Mouse (Mus musculus) heart, adult 9 months (tissue): ENCODE data around the gene Anxa11.
"Not testable (repeated sequence)": the region's sequence is repeated elsewhere in the genome, so short reads cannot be mapped to it uniquely, and the experiment has no call there.

Source experiments
- DNase-seq, 2 experiments: peaks; one replicate each; pipeline ENCODE4 v3.0.0; 2022; ENCODE audit warnings: low spot score in 2 of 2

Gene Anxa11

DNA sequence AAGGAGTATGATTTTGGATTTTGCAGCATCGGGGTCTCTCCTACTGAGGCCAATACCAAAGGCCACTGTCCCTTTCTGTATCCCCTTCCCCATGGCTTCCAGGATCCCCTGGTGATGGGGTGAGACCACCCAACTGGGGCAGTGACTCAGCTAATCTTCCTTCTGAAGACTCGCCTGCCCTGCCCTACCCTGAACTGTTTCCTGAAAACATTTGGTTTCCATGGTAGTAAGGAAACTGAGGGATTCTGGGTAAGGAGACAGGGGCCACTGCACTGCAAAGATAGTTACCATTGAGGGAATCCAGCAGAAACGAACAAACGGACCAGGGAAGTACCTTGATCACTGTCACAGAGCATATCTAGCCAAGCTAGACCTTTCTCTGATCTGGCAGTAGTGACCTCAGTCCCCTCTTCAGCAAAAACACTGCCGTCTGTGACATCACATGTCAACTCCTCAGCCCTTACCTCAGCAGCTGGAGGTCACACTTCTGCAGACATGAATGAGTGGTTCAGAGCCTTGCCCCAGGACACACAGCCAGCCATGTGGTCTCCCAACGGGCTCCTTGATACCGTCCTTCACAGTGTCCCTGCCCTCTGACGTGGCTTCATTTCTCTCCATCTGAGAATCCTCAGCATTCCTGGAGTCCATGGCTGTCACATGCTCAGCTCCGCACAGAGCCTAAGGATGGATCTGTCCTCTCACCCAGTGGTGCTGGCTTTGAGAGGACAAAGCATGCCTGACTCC, 27.4 kb downstream of the Anxa11 start:
- DNase-seq: peak in 1 of 2 experiments; percentile 42

DNA sequence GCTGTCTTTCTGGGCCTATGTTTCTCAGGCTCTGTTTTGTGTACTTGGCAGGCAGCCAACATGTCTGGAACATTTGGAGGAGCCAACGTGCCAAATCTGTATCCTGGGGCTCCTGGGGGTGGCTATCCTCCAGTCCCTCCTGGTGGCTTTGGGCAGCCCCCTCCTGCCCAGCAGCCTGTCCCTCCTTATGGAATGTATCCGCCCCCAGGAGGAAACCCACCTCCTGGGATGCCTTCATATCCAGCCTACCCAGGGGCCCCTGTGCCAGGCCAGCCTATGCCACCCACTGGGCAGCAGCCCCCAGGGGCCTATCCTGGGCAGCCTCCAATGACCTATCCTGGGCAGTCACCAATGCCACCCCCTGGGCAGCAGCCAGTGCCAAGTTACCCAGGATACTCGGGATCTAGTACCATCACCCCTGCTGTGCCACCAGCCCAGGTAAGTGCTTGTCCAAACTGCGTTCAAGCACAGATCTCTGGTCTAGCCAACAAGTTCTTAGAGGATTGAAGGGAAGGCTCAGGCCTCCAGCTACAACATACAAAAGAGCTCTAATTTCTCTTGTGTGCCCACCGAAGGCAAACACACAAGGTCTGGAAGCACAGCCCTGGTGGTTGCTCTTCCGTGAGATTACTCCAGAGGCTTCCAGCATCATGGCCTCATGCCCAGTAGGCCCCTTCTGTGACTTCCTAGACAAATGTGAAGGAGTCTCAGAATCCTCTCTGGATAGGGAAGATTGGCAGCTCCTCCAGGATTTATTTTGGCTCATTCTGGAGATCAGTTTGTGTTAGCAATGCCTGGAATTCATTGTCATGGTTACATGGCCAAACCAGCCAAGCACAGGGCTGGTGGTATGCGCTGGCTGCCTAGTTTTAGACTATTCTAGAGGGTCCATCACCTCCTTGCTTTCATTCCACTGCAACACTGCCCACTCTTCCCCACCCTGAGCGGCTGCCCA, 30.8 kb downstream of the Anxa11 start:
- DNase-seq: peak in 1 of 2 experiments; percentile 63

DNA sequence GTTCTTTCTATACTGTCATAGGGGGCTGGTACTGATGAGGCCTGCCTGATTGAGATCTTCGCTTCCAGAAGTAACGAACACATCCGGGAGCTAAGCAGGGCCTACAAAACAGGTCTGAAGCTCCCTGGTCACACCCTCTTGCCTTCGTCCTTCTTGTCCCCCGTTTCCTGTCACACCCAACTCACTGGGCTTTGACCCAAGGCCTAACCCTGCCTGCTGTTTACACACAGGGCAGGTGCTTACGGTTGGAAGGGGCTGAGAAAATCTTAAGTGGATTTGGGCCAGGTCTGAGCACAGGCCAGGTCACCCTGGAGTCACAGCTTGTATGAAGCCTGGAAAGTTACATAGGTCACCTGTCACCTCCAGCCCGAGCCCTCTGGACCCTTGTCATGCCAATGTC, 34.7 kb downstream of the Anxa11 start:
- not testable (repeated sequence) for DNase-seq

DNA sequence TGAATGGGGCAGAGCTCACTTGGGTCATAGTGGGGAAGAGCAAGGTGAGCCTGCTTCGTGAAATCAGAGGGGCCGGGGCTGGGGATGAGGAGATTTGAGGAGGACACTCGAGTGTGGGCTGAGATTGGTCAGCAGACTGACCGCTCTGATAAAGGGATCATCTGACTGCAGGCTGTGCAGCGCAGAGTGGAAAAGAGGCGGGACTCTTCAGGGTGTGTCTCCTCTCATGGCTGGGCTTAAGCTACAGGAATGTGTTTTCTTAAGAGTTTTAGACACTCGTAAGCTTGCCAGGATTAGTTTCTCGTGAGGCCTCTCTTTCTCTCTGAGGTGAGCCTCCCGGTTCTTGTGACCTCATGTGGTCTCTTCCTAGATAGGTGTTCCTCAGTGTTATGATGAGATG, 39.8 kb downstream of the Anxa11 start:
- not testable (repeated sequence) for DNase-seq

DNA sequence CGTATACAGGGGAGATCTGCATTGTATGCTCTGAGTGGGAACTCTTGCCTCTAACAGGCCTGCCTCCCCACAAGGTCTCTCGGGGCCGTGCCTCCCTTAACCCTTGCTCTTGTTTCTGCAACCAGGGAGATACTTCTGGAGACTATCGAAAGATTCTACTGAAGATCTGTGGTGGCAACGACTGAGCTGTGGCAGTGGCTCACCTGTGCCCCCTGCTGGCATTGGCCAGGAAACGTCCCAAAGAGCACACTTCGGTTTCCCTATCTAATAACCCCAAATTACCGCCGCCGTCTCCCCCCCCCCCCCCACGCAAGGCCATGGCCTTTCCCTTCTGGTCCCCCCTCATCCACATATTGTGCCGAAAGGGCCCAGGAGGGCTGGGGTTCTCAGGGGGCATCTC, 43.9 kb downstream of the Anxa11 start:
- DNase-seq: not testable (repeated sequence)

DNA sequence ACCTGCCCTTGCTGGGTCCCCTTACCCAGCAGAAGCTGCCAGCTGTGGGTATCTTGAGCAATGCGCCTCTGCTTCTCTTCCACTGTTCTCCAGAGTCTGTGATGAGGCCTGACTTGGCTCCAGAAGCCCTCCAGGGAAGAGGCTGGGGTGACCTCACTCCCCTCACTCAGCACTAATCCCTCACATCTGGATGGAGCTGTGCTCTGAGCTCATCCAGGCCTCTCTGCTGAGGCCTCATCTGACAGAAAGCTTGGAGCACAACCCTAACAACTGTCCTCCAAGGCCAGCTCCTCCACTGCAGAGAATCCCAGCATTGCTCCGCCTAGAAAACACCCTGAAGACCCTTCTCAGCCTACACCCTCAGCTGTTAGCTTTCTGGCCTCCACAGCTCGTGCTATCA, 52.6 kb downstream of the Anxa11 start:
- DNase-seq: not testable (repeated sequence)

DNA sequence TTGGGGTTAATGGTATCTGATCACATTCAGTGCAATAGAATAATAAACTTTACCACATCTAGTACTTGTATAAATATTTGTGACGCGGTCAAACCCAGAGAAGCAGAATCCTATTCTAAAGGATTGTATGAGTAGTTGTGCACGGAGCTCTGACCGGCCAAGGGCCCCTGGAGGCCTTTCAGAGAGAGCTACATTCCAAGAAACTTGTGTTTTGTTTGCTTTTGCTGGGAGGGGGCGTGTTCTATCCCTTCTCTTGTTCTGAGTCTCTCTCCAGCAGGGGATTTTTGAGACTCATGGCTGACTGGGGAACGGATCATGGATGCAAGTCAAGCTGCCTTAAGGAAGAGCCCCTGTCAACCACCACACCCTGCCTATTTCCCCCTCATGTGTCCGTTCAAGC, 53.7 kb downstream of the Anxa11 start:
- not testable (repeated sequence) for DNase-seq

DNA sequence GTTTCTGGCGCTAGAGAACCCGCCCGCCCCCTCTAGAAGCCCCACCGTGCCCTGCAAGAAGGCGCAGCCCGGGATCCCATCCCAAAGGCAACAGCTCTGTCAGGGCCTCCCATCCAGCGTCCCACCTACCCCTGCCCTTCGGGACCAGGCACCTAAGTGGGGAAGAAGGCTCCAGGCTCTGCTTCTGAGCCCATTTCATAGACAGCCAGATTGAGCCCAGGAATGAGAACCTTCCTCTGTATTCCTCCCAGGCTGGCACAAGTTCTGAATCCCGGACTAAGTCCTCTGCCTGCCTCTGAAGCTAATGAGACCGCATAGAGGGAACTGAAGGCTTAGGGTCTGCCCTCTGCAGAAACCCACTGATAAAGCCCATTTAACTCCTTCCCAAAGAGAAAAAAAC, 61.0 kb downstream of the Anxa11 start, which contains the start of gene Plac9a:
TSS of gene Plac9a (minus strand) at position 101 of the 400 bp plus-strand sequence.
- DNase-seq: not testable (repeated sequence)

DNA sequence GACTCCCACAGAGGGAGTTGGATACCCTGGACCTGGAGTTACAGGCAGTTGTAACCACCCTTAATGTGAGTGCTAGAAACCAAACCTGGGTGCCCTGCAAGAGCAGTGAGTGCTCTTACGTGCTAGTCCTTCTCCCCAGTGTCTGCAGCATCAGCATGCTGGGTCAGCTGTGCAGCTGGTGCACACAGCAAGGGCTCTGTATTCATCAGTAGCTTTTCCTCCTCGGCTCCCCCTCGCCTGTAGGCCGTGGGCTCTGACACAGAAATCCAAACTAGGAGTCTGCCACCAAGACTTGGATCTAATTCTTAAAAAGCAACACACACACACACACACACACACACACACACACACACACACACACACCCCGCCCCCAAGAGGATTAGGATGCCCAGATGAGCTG, 63.3 kb downstream of the Anxa11 start:
- DNase-seq: not testable (repeated sequence)

DNA sequence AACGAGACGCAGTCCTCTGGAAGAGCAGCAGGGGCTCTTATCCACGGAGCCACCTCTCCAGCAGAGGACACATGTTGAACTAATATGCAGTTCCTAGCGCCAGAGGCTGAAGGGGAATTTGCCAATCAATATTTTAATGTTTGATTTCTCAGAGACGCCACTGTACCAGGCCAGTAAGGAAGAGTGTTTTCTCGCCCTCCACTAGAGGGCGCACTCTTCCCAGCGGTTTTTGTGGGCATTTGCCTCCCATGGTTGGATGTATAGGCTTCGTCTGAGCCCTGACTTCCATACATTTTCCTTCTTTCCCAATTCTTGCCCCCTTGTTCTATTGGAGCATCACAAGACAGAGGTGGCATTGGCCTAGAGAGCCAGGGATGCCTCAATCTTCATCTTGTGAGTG, 65.3 kb downstream of the Anxa11 start:
- DNase-seq: not testable (repeated sequence)

DNA sequence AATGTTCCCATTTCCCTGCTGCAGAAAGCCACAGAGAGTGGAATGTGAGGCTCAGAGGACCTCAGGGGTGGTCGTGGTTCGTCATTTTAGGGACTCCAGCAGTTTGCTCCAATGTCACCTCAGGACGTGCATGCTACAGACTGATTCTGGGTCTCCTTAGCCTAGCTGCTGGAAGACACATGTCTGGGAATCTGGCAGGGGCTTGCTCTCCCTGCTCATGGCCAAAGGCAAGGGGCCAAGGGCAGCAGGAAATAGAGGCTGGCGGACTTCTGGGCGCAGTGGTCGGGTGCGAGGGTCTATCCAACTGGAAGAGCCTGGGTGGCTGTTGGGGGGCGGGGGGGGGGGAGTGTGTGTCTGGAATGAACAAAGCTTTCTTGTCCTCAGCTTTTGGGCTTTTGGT, 67.0 kb downstream of the Anxa11 start:
- DNase-seq: not testable (repeated sequence)

DNA sequence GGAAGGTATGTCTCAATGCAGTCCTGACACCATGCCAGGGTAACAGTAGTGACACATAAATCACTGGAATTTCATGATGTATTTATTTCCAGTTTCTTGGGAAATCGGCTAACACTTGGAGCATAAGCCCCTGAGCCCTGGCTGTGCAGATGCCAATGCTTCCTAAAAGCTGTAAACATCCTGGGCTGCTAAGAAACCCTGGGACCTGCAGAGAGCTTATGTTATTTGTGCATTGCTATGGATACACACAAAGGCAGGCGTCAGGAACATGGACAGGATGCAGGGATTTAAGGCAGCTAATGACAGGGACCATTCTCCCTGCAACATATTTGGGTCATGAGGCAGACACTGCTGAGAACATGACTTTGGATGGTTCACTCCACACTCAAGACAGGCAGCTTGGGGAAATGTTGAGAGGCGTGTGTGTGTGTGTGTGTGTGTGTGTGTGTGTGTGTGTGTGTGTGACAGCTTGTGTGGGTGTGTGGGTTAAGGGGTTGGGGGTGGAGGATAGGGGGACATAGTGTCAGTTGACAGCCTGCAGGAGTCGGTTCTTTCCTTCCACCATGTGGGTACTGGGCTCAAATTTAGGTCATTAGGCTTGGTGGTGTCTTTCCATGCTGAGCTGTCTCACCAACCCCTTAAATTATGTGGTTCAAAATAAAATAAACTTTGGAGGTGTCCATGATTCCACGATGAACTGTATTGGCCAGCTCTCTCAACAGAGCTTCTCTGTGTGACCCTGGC, 76.6 kb downstream of the Anxa11 start:
- DNase-seq: not testable (repeated sequence)

DNA sequence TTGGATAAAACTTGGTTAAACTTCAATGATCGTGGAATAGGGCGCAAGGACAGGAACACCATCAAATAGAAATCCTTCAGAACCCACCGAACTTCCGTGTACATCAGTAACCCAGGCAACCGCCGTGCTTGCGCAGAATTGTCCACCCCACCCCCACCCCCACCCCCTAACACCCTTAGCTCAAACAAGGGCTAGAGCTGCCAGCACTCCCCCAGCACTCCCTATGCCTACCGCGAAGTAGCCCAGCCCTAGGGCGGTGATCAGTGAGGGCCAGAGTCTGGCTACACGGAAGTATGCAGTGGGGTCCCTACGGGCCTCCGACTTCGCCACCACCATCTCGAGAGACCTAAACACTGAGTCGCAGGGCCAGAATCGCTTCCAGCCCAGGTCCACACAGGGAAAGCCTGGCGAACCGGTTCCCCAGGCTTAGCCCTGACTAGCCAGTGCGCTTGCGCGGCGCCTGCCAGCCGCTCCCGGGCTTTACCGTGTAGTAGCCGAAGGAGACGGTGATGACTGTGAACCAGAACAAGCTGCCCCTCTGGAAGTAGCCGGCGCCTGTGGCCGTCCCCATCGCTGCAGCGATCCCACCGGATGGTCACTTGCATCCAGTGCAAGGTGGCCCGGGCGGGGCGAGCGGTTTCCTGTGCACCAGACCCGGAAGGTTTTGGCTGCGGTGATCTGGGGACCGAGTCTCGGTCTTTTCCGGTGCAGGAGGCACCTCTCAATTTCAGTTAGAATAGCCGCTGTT, 85.0 kb downstream of the Anxa11 start:
- DNase-seq: not testable (repeated sequence)

DNA sequence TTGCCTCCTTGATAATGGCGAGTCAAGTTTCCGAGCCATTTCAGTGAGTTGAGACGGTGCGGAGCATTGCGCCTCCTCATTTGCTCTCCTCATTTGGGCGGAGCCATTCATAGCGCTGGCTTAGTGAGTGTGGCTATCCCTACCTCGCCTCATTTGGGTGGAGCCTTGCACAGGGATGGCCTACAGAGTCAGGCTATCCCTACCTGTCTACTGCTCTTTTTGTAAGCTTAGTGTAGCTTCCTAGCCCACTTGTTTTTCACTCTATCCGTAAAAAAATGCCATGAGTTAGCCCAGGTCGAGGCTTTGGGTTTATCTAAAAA, 85.6 kb downstream of the Anxa11 start, which contains the start of gene Tmem254a:
TSS of gene Tmem254a (minus strand) at position 111 of the 320 bp plus-strand sequence.
- not testable (repeated sequence) for DNase-seq
